Mouse (Mus musculus): ENCODE results near the gene Rhobtb3.

- TF ChIP-seq TAL1 (IDR thresholded peaks at IDR 0.05; ENCODE audit: low read length) (no peak), GATA1 (IDR thresholded peaks at IDR 0.05; ENCODE audit: low read length) (no peak)
Measured at GRCm38 (mm10) chr13:75981901-75982300, 38.2 kb upstream of the Rhobtb3 start.

All from erythroblast, embryonic 14.5 days (primary cell).